29 mouse cellular contexts compared by ENCODE assay signal in the genomic region with DNA sequence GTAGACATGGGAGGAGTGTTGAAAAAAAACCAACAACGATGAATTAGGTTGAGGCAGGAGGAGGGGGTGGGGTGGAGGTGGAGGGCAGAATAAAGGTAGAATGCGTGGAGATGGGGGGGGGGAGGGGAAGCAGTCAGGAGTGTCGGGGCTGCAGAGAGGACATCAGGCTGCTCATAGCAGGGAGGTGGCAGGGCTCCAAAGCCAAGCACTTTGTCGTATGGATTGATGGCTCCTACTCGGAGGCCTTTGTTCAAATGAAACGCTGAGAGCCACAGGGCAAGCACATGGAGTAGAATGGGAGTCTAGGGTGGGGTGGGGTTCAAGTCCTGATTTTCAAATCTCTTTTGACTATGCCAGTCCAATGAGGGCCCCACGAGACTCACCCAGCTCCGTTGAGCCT. TPM values are rescaled to one million over a fixed set of nuclear protein-coding genes. Genes with fewer than 3 reads are reported as not detected.
DNase-seq lines count a peak whose midpoint lies in the region; ATAC-seq lines count a peak whose summit lies in the region.
"Had no signal": no experiment of that assay in that cellular context is flagged by ENCODE, and none has a peak within 500 bp of the region (broad histone marks: within the 10 kb centered on the region; RNA-seq: fewer than 3 reads in every experiment).

No protein-coding gene starts in this region.

- peaks cover 63% of the 10 kb centered on the region for H3K4me1 ChIP-seq in hindbrain, embryonic 13.5 days (replicated peaks)
- H3K4me1 ChIP-seq in hindbrain, embryonic 14.5 days (replicated peaks; ENCODE audit: control insufficient read depth, insufficient read depth, low read length), result peaks cover 40% of the 10 kb centered on the region
- 0 out of 2 replicates have a peak, but pooled peaks cover 7% of the 10 kb centered on the region for H3K4me1 ChIP-seq in liver, embryonic 12.5 days
- H3K4me1 ChIP-seq: heart, embryonic 13.5 days; liver, embryonic 15.5 days had no signal

- H3K4me3 ChIP-seq in hindbrain, embryonic 13.5 days, result no peak overlapping the region
- H3K4me3 ChIP-seq in hindbrain, embryonic 14.5 days (replicated peaks; ENCODE audit: low read length), result no peak overlapping the region
- H3K4me3 ChIP-seq in liver, embryonic 12.5 days, result no peak overlapping the region
- H3K4me3 ChIP-seq: embryonic facial prominence, embryonic 13.5 days; forebrain, embryonic 10.5 days; gastrocnemius, adult 2 months; heart, adult 2 months; heart, embryonic 13.5 days; liver, embryonic 15.5 days; midbrain, embryonic 10.5 days; midbrain, embryonic 15.5 days; neural tube, embryonic 15.5 days had no signal

- no peaks in the 10 kb centered on the region for H3K36me3 ChIP-seq in hindbrain, embryonic 13.5 days
- H3K36me3 ChIP-seq in hindbrain, embryonic 14.5 days (replicated peaks; ENCODE audit: control insufficient read depth, insufficient read depth), result no peaks in the 10 kb centered on the region
- H3K36me3 ChIP-seq in liver, embryonic 12.5 days, result no peaks in the 10 kb centered on the region
- H3K36me3 ChIP-seq: embryonic facial prominence, embryonic 13.5 days; forebrain, embryonic 10.5 days; heart, embryonic 13.5 days; liver, embryonic 15.5 days; midbrain, embryonic 10.5 days; midbrain, embryonic 15.5 days; neural tube, embryonic 15.5 days had no signal

- H3K9me3 ChIP-seq in hindbrain, embryonic 13.5 days, result no peaks in the 10 kb centered on the region
- H3K9me3 ChIP-seq in hindbrain, embryonic 14.5 days (ENCODE audit: control insufficient read depth, low read length), result no peaks in the 10 kb centered on the region
- no peaks in the 10 kb centered on the region for H3K9me3 ChIP-seq in liver, embryonic 12.5 days (replicated peaks)
- H3K9me3 ChIP-seq: embryonic facial prominence, embryonic 13.5 days; forebrain, embryonic 10.5 days; heart, embryonic 13.5 days; liver, embryonic 15.5 days; midbrain, embryonic 10.5 days; midbrain, embryonic 15.5 days; neural tube, embryonic 15.5 days had no signal

- peak overlapping the region; percentile 5; the same call in 1 of the 2 replicates for H3K27ac ChIP-seq in hindbrain, embryonic 13.5 days
- H3K27ac ChIP-seq in hindbrain, embryonic 14.5 days, result no peak overlapping the region
- H3K27ac ChIP-seq in liver, embryonic 12.5 days, result no peak overlapping the region
- H3K27ac ChIP-seq: embryonic facial prominence, embryonic 13.5 days; forebrain, embryonic 10.5 days; gastrocnemius, adult 2 months; heart, adult 2 months; heart, embryonic 13.5 days; kidney, postnatal 0 days; liver, embryonic 15.5 days; midbrain, embryonic 10.5 days; midbrain, embryonic 15.5 days; neural tube, embryonic 15.5 days had no signal

- 26% methylated on average over 8 of the region's 8 CpGs for WGBS in hindbrain, embryonic 13.5 days
- WGBS in hindbrain, embryonic 14.5 days, result 22% methylated on average over 8 of the region's 8 CpGs
- 46% methylated on average over 8 of the region's 8 CpGs for WGBS in liver, embryonic 12.5 days (ENCODE audit: insufficient replicate concordance)

- peak; percentile 36 for DNase-seq in cerebellum, adult 11 months
- no peak for DNase-seq in hindbrain, embryonic 14.5 days (ENCODE audit: low spot score)
- DNase-seq in cerebellum, postnatal 14 days, result peak; percentile 63 to 70
- DNase-seq in thymus, postnatal 25 days, result no peak
- DNase-seq: adrenal gland, adult 8-10 months; gastrocnemius, adult 2 months; heart, adult 2 months; heart, postnatal 10 days; kidney, adult 18-20 months; kidney, postnatal 4 days; liver; lung, embryonic 14.5 days; lung, postnatal 14 days; retina, postnatal 1 day; right cerebral cortex, postnatal 14 days had no signal

- peaks cover 7% of the 10 kb centered on the region; the same call in 1 of the 2 replicates for H3K27me3 ChIP-seq in hindbrain, embryonic 13.5 days
- no peaks in the 10 kb centered on the region for H3K27me3 ChIP-seq in hindbrain, embryonic 14.5 days (ENCODE audit: control insufficient read depth, insufficient read depth, low read length)
- H3K27me3 ChIP-seq in liver, embryonic 12.5 days (replicated peaks), result peaks cover 82% of the 10 kb centered on the region
- H3K27me3 ChIP-seq: midbrain, embryonic 15.5 days had no signal

- ATAC-seq in cerebellum, adult (ENCODE audit: insufficient number of reproducible peaks, low FRiP score, low TSS enrichment), result no peak
- no peak for ATAC-seq in hindbrain, embryonic 13.5 days (ENCODE audit: low FRiP score)
- ATAC-seq in hindbrain, embryonic 14.5 days (ENCODE audit: low FRiP score), result no peak
- no peak for ATAC-seq in liver, embryonic 12.5 days
- ATAC-seq: forebrain, embryonic 16.5 days; midbrain, embryonic 15.5 days had no signal

- H3K4me2 ChIP-seq in hindbrain, embryonic 13.5 days, result no peak overlapping the region
- no peak overlapping the region for H3K4me2 ChIP-seq in hindbrain, embryonic 14.5 days (replicated peaks)
- no peak overlapping the region for H3K4me2 ChIP-seq in liver, embryonic 12.5 days
- H3K4me2 ChIP-seq: embryonic facial prominence, embryonic 13.5 days; heart, embryonic 13.5 days; liver, embryonic 15.5 days; lung, embryonic 14.5 days; midbrain, embryonic 15.5 days; neural tube, embryonic 15.5 days had no signal

- H3K9ac ChIP-seq in hindbrain, embryonic 13.5 days, result no peak overlapping the region
- no peak overlapping the region for H3K9ac ChIP-seq in hindbrain, embryonic 14.5 days
- H3K9ac ChIP-seq in liver, embryonic 12.5 days, result no peak overlapping the region
- H3K9ac ChIP-seq: embryonic facial prominence, embryonic 13.5 days; heart, embryonic 13.5 days; liver, embryonic 15.5 days; lung, embryonic 14.5 days; midbrain, embryonic 15.5 days; neural tube, embryonic 15.5 days had no signal

RNA-seq across cellular contexts. Expression of a gene that starts 41.4 kb away (rescaled TPM):
- 64.6 and 67.7 TPM in 2 replicates for polyA plus RNA-seq in hindbrain, embryonic 13.5 days (2015; fragmentation: Nextera tagmentation; extraction: Ambion mirVana)
- polyA plus RNA-seq in hindbrain, embryonic 14.5 days (2014; fragmentation: Nextera tagmentation; extraction: Ambion mirVana), result 43.2 and 46.4 TPM in 2 replicates
- not detected in 2 replicates for polyA plus RNA-seq in liver, embryonic 12.5 days (2016; fragmentation: Nextera tagmentation; extraction: Ambion mirVana)
- polyA plus RNA-seq: C2C12; heart, adult 2 months; heart, embryonic 13.5 days; lung, embryonic 14.5 days; thymus, postnatal 0 days had no signal

RNA-seq across cellular contexts. Expression of a gene that starts 53.4 kb away (rescaled TPM):
- polyA plus RNA-seq in hindbrain, embryonic 13.5 days (2015; fragmentation: Nextera tagmentation; extraction: Ambion mirVana), result 56.9 and 57.4 TPM in 2 replicates
- polyA plus RNA-seq in hindbrain, embryonic 14.5 days (2014; fragmentation: Nextera tagmentation; extraction: Ambion mirVana), result 44.5 and 45.3 TPM in 2 replicates
- polyA plus RNA-seq in liver, embryonic 12.5 days (2016; fragmentation: Nextera tagmentation; extraction: Ambion mirVana), result 59.2 and 59.9 TPM in 2 replicates

Comparison
In these comparisons a context has a peak if more than half of its experiments do, and no peak if none do; other contexts are left out.
1. DNase-seq: peak in cerebellum, adult 11 months (single experiment) and cerebellum, postnatal 14 days (2 of 2); none in hindbrain, embryonic 14.5 days (single experiment) and thymus, postnatal 25 days (single experiment).
2. RNA of a gene that starts 41.4 kb away (polyA plus RNA-seq): 64.6 to 67.7 TPM in hindbrain, embryonic 13.5 days and 43.2 to 46.4 TPM in hindbrain, embryonic 14.5 days; not detected in liver, embryonic 12.5 days; every median in the first group is over 10 times any median in the second.